Comparison of ENCODE assay signal across 13 mouse cellular contexts in genomic region chr16:86971691-86972090, GRCm38 (mm10).
"Had no signal": no experiment of that assay in that cellular context is flagged by ENCODE, and none has a peak within 500 bp of the region (broad histone marks: within the 10 kb centered on the region; RNA-seq: fewer than 3 reads in every experiment).

No protein-coding gene starts in this region.

- DNase-seq: kidney, adult 8-10 months; kidney, postnatal 25 days; liver; liver, embryonic 13.5 days; liver, postnatal 0 days; retina, postnatal 1 day; spleen, adult 18-20 months; thymus, adult 2 months; thymus, postnatal 25 days had no signal

- ATAC-seq: hindbrain, embryonic 16.5 days; inflammation-experienced regulatory T-cells, adult 6 months; intestine, postnatal 0 days; liver, postnatal 0 days; midbrain, embryonic 16.5 days had no signal
